Mouse (Mus musculus): ENCODE data around the gene Pgpep1.
A peak's percentile ranks its signal among the peaks of the same experiment; 100 is the strongest.

Pgpep1 gene

DNA sequence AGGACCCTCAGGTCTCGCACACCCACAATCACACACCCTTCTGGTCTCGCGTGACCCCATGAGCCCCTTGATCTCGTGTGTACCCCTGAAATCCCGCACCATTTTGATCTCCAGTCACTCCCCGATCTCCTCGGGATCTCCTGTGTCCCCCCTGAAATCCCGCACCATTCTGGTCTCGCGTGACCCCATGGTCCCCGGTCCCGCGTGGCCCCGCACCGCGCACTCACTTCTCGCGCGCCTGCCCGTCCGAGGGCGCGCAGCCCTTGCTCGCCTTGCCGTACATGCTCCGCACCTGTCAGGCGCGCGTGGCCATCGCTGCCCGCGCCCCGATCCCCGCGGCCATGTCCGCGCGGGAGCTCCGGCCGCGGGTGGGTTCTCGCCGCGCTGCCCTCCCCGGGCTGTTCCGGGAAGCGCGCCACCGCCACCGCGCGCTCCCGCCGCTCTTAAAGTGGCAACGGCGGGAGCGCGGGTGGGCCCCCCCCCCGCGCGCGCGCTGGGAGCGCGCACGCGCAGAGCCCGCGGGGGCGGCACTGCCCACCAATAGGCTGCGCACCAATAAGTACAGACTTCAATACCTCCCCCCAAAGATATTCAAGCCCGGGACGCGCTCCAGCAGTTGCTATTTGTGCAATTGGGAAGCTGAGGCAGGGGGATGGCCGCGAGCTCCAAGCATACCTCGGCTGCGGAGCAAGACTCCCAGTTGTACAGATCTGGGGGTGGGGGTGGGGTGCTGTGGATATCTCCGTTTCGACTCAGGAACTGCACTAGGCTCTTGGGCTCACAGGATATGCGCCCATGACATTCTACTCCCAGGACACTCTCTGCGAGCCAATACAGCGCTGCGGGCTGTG lies 52.1 kb downstream of the Pgpep1 start:
- no peaks in the 10 kb centered on the region for H3K27me3 ChIP-seq (ENCODE audit: control insufficient read depth, insufficient read depth, low read length, poor library complexity, severe bottlenecking)
- peak; percentile 64 for DNase-seq (ENCODE audit: low read depth, low spot score)
- no peaks in the 10 kb centered on the region for H3K36me3 ChIP-seq (ENCODE audit: control insufficient read depth, insufficient read depth, low read length, poor library complexity, severe bottlenecking)

DNA sequence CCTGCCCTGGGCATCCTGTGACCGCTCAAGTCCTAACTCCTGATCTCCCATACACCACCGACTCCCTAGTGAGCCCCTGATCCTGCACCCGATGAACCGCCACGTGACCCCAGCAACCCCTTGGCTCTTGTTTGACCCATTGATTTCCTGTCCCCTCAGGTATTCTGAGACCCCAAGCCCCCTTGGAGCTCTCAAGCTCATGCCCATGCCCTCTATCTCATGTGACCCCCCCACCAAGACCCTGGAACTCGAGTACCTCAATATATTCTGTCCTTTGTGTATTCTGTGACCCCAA lies 52.6 kb downstream of the Pgpep1 start:
- Histone ChIP-seq H3K36me3 (ENCODE audit: control insufficient read depth, insufficient read depth, low read length, poor library complexity, severe bottlenecking) (no peaks in the 10 kb centered on the region), H3K27me3 (ENCODE audit: control insufficient read depth, insufficient read depth, low read length, poor library complexity, severe bottlenecking) (no peaks in the 10 kb centered on the region)
- DNase-seq (ENCODE audit: low read depth, low spot score) = no peak

DNA sequence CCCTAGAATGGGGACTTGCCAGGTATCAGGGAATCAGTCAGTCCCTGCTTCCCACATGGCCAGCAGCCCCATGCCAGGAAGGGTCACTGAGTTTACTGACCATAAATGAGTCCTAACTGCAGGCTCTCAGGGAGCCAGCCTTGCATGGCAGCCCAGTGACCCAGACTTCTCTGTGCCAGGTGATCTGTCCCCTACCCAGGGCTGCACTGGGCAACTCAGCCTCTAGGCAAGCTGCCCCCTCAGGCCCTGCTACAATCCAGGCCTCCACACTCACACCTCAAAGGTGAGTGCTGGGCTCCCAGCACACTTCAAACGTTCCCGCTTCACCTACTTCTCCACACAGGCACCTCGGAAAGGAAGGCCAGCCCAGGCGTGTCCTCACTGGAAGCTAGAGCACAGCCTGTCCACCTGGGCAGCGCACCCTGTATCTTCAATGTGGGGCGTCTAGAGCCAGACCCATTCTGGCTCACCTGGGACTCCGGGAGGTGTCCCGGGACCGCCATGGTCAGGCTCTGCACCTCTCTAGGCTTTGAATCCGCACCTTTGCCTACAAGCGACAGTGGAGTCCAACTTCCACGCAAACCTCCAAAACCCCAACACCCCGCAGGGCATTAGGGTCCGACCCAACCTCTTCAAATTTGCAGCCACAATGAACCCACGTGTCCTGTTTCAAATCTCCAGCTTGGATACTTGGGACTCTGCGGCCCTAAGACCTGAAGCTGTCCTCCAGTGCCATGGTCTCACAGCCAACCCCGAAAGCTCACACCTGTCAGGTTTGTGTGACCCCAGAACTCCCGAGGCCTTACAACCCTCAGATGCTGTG lies 53.2 kb downstream of the Pgpep1 start:
- DNase-seq (ENCODE audit: low read depth, low spot score) = no peak
- H3K27me3 ChIP-seq (ENCODE audit: control insufficient read depth, insufficient read depth, low read length, poor library complexity, severe bottlenecking) = no peaks in the 10 kb centered on the region
- H3K36me3 ChIP-seq (ENCODE audit: control insufficient read depth, insufficient read depth, low read length, poor library complexity, severe bottlenecking) = no peaks in the 10 kb centered on the region

DNA sequence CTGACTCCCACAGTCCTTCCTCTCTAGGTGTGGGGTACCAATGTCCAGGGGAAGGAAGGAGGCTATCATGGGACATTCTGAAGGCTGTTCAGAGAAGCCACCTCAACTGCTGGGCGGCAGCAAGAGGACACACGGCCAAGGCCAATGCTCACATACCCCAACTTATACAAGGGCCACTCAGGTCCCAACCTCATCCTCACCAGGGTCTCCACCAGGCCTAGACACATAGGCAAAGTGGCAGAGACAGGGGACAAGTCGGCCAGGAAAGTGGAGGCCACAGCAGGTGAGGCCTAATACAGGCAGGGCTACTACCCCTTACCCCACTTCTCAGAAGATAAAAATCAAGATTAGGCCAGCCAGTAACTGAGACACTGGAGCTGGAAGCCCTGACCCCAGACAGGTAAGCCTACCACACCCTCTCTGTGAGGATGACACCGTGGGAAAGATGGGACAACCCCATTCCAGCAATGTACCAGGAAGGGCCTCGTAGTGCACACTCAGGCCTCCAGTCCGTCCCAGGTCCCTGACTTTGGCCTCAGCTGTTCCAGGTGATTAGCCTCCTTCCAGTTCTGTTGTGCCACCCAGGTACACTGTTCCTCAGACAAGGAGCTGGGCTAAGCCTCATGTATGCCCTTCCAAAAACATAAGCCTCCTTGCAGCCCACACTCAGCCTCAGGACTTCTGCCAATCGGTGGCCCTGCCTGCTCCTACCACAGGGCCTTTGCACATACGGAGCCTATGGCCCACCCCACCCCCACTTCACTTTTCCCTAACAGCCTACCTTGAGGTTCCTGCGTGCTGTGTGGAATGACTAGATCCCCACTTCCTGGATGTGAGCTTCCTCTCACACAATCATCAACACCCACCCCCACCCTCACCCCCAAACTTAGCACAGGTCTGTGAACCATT lies 54.1 kb downstream of the Pgpep1 start:
- Histone ChIP-seq H3K27me3 (ENCODE audit: control insufficient read depth, insufficient read depth, low read length, poor library complexity, severe bottlenecking) (no peaks in the 10 kb centered on the region), H3K36me3 (ENCODE audit: control insufficient read depth, insufficient read depth, low read length, poor library complexity, severe bottlenecking) (no peaks in the 10 kb centered on the region)
- no peak for DNase-seq (ENCODE audit: low read depth, low spot score)

DNA sequence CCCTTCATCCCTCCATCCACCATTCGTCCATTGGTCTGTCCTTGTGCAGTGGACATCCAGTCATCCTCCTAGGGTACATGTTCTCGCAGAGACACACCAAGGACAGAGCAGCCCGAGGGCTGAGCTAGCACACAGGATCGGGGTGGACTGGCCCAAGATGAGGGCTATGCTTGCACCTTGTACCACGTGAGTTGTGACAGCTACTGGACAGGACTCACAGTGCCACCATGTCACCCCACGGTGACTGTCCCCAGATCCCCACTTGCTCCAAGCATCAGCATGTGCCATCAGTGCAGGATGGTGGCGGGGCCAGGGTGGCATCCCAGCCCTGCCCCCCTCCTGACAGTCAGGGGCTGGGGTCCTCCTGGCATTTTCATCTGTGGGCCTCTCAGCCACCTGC lies 55.6 kb downstream of the Pgpep1 start:
- DNase-seq (ENCODE audit: low read depth, low spot score) = no peak
- Histone ChIP-seq H3K36me3 (ENCODE audit: control insufficient read depth, insufficient read depth, low read length, poor library complexity, severe bottlenecking) (no peaks in the 10 kb centered on the region), H3K27me3 (ENCODE audit: control insufficient read depth, insufficient read depth, low read length, poor library complexity, severe bottlenecking) (no peaks in the 10 kb centered on the region)

DNA sequence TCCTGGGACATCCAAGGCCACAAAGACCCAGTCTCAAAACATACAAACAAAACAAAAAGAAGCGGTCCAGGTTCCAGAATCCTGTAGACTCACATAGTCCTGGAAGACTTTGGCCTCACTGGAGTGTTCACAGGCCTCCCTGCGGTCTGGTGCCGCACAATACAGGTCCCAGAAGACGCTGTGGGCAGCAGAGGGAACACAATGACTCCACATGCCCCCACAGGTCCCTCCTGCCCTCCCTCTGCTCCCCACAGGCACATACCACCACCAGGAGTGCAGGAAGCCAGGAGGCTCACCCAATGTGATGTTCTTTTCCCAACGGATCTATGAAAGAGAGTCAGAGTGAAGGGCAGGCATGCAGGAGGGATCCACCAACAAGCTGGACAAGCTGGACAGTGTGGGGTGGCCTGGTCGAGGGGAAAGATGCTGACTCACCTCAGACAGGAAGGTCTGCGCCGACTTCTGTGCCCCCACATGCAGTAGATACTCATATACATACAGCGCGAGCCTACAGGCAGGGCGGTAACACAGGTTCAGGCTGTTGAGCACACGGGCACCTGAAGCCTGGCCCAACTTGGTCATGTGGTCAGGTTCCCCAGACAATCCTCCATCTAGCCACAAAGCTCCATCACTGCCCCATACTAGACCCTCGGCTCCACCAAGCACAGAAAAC lies 57.9 kb downstream of the Pgpep1 start:
- no peaks in the 10 kb centered on the region for H3K36me3 ChIP-seq (ENCODE audit: control insufficient read depth, insufficient read depth, low read length, poor library complexity, severe bottlenecking)
- DNase-seq (ENCODE audit: low read depth, low spot score) = no peak
- no peaks in the 10 kb centered on the region for H3K27me3 ChIP-seq (ENCODE audit: control insufficient read depth, insufficient read depth, low read length, poor library complexity, severe bottlenecking)

DNA sequence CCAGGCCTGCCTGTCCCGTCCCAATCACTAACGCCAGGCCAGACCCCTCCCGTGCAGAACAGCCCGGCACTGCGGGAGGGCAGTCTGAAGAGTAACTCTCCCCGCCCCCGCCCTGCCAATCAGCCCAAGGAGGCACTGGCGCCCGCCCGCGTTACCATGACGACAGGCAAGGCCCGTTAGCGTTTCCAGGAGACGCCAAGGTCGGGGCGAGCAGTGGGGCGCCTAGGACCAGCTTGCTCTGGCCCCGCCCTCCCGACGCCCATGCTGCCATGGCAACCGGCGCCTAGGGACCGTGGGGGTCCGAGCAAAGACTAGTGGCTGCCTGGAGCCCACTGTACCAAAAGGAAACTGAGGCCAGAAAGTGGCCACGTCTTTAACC lies 58.9 kb downstream of the Pgpep1 start:
- H3K36me3 ChIP-seq (ENCODE audit: control insufficient read depth, insufficient read depth, low read length, poor library complexity, severe bottlenecking) = no peaks in the 10 kb centered on the region
- peak; percentile 84 for DNase-seq (ENCODE audit: low read depth, low spot score)
- no peaks in the 10 kb centered on the region for H3K27me3 ChIP-seq (ENCODE audit: control insufficient read depth, insufficient read depth, low read length, poor library complexity, severe bottlenecking)

DNA sequence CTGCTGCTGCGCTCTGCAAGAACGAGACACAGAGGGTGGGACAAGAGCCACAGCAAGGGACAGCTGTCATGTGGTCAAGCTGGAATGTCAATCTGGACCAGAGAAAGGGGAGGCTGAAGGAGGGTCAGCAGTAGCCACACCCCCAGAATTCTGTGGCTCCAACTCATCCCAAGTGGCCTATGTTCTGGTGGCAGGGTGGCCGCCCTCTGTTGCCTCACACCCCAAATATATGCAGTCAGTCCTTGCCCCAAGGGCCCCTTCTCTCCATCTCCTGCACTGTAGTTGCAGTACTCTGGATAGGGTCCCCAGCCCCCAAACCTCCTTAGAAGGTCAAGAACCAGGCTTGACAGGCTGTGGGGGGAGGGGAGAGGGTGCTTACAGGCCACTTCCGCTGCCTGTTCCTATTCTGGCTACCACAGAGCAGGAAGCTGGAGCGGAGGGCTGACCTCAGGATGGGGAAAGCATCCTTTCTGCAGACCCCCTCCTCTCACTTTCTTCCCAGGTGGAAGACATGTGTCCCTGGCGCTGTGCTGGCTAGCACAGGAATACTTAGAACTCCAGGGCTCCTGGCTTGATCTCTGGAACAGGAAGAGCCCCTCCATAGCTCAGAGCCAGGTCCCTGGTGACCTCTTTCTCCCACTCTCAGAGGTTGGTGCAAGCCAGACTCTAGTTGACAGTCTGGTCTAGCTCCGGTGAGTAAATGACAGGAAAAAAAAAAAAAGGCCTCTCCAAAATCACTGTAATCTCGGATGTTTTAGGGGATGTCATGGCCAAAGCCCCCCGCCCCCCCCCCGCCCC lies 59.5 kb downstream of the Pgpep1 start:
- Histone ChIP-seq H3K27me3 (ENCODE audit: control insufficient read depth, insufficient read depth, low read length, poor library complexity, severe bottlenecking) (no peaks in the 10 kb centered on the region), H3K36me3 (ENCODE audit: control insufficient read depth, insufficient read depth, low read length, poor library complexity, severe bottlenecking) (no peaks in the 10 kb centered on the region)
- DNase-seq (ENCODE audit: low read depth, low spot score) = no peak

DNA sequence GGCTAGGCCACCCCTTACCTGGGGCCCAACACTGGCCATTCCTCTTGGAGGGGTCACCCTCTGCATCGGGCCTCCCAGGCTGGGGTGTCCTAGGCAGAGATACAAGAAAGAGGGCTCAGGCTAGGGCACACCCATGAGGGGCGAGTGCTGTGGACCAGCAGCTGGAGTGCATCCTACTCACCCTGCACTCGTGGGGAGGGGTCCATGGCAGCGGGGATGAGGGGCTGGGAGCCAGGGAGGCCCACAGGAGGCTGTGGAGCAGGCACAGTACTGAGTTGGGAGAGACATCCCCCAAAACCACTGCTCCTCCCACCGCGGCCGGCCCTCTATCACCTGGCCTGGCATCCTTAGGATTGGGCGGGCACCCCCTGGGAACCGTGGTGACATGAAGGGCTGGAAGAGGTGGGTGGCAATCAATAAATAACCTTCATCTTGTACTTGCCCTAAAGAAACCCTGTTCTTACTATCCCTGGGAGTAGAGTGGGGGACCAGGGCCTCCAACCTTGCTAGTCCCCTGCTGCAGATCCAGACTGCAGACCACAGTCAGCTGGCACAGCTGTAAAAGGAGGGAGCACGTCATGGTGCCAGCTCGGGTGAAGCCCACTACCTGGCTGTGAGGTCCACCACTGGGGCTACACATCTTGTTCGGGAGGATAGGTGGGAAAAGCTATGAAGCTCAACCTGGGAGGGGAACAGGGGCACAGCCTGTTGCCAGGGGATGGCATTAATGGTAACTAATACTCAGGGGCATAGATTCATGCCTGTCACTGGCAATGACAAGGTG lies 60.5 kb downstream of the Pgpep1 start:
- Histone ChIP-seq H3K27me3 (ENCODE audit: control insufficient read depth, insufficient read depth, low read length, poor library complexity, severe bottlenecking) (no peaks in the 10 kb centered on the region), H3K36me3 (ENCODE audit: control insufficient read depth, insufficient read depth, low read length, poor library complexity, severe bottlenecking) (no peaks in the 10 kb centered on the region)
- DNase-seq (ENCODE audit: low read depth, low spot score) = no peak

DNA sequence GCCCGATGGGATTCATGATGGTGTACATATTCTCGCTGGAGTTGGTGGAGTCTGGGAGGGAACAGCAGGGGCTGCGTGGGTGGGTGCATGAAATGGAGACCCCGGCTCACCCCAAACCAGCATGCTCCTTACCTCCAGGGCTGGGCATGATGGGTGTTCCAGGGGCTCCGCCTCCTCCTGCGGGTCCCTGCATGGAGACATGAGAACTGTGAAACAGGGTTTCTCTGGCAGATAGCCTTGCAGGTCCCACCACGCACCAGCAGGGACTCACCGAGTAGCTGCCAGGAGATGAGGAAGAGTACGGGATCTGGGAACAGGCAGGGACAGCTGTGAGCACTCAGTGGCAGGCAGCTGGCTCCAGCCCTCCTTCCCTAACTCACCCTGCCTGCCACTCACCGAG lies 61.5 kb downstream of the Pgpep1 start:
- no peaks in the 10 kb centered on the region for H3K27me3 ChIP-seq (ENCODE audit: control insufficient read depth, insufficient read depth, low read length, poor library complexity, severe bottlenecking)
- H3K36me3 ChIP-seq (ENCODE audit: control insufficient read depth, insufficient read depth, low read length, poor library complexity, severe bottlenecking) = no peaks in the 10 kb centered on the region
- no peak for DNase-seq (ENCODE audit: low read depth, low spot score)

DNA sequence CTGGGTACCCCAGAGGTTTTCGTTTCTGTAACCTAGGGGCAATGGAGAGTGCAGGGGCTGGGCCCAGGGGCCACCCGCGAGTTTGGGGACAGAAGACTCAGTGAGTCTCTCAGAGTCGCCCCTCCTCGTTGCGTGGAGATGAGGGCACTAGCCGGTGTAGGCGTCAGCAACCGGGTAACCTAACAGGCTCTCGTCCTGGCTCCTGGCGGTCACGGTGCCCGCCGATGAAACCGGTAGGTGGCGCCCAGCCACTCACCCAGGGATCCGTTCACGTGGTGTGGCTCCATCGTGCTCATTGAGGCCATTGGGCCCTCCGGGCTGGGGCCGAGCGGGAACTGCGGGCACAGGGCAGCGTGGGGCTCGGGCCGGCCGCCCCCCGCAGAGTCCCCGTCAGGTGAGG lies 61.9 kb downstream of the Pgpep1 start:
- Histone ChIP-seq H3K27me3 (ENCODE audit: control insufficient read depth, insufficient read depth, low read length, poor library complexity, severe bottlenecking) (no peaks in the 10 kb centered on the region), H3K36me3 (ENCODE audit: control insufficient read depth, insufficient read depth, low read length, poor library complexity, severe bottlenecking) (no peaks in the 10 kb centered on the region)
- DNase-seq (ENCODE audit: low read depth, low spot score) = no peak

DNA sequence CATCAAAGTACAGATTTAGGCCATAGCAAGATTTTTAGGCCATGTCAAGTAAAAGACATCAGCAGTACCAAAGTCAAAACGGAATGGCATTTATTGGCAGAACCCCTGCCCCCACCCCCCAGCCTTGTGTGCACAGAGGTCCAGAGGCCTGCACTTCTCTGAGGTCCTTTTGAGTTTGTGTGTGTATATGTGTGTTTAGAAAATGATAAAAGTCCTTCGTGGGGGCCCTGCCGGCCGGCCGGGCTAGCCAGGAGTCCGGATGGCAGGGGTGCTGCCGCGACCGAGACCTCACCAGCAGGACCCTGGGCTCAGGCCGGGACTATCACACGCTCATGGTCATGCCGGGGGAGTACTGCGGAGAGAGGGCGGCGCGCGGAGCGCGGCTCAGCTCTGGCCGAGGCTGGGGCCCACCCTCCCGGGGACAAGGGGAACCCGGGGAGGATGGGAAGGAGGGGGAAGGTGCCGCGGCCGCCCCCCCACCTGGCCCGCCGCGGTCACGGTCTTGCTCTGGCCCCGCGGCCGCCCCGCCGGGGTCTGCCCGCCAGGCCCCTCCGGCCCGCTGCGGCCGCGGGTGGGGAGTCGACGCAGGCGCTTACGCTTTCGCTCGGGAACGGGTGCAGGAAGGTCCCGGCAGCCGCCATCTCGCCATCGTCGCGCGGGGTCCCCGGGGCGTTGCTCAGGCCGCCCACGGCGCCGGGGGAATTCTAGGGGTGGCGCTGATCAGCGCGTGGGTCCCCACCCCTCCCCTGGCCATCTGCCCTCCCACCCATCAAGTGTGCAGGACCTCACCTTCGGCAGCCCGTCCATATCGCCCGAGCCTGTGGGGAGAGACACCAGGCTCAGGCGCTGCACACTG lies 62.5 kb downstream of the Pgpep1 start:
- no peaks in the 10 kb centered on the region for H3K36me3 ChIP-seq (ENCODE audit: control insufficient read depth, insufficient read depth, low read length, poor library complexity, severe bottlenecking)
- no peak for DNase-seq (ENCODE audit: low read depth, low spot score)
- H3K27me3 ChIP-seq (ENCODE audit: control insufficient read depth, insufficient read depth, low read length, poor library complexity, severe bottlenecking) = no peaks in the 10 kb centered on the region
